Mouse (Mus musculus): Measurements from ENCODE around the gene Mef2d. TPM values are rescaled to one million over a fixed set of nuclear protein-coding genes. Genes with fewer than 3 reads are reported as not detected.

The Mef2d gene
- total RNA-seq, 1 experiment, result 10.4 TPM

DNA sequence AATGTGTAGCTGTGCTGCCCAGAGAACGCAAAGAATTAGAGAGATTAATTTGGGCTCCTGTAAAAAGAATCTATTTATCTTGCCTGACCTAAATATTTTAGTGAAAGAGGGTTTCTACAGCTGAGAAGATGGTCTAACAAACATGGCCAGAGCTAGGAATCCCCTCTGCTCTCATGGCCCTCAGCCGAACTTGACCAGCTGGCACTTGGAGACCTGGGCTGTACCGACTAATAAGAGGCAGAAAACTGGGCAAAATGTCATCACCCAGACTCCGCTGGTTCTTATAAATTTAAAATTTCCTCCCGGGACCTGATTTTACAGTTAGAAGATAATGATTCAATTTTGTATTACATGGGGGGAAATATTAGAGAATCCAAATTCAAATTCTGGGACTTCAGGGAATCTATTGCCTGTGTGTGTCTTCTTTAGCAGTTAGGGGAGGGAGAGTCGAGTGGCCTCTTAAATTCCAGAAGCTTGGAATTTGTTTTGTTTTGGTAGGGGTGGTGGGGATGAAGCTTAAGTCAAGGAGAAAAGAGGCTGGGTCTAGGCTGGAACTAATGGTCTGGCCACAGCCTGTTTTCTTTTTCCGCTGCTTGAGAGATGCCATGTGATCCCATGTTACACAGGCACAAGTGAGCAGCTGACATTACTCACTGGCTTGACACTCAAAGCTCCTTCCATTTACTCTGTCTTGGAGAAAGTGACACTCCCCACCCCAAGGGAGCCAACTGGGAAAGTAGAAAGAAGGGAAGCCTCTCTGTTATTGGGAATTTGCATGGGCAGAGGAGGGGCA, 74.6 kb downstream of the Mef2d start:
- Histone ChIP-seq H3K27ac (ENCODE audit: insufficient read depth, low read depth, low read length, poor library complexity, severe bottlenecking) (no peak overlapping the region), H3K9ac (ENCODE audit: insufficient read depth, low read depth, low read length, poor library complexity, severe bottlenecking) (no peak overlapping the region), H3K4me1 (ENCODE audit: control insufficient read depth in 2 of 2, insufficient read depth in 2 of 2, low read length in 2 of 2, poor library complexity in 1 of 2) (peaks cover 0 to 6% of the 10 kb centered on the region in 2 experiments; a peak in 1 of 4 replicates), H3K36me3 (ENCODE audit: control insufficient read depth, insufficient read depth, low read length, poor library complexity, severe bottlenecking) (no peaks in the 10 kb centered on the region), H3K9me3 (ENCODE audit: control insufficient read depth, insufficient read depth, low read depth, low read length) (no peaks in the 10 kb centered on the region), H3K4me3 (ENCODE audit: insufficient read depth in 1 of 2, low read depth in 1 of 2, low read length in 2 of 2, poor library complexity in 1 of 2, severe bottlenecking in 1 of 2) (no peak overlapping the region)
- in situ Hi-C loops (cut with MboI; ENCODE audit: low sequenced_read_pairs in 2 of 2, unreplicated experiment in 2 of 2), result no loop called here
- no peak for DNase-seq (ENCODE audit: low read depth, low spot score)
- no peak for TF ChIP-seq ZNF384 (IDR thresholded peaks at IDR 0.05; ENCODE audit: low read depth, low read length)
- no peak for TF ChIP-seq CHD2 (IDR thresholded peaks at IDR 0.05; ENCODE audit: low read depth, low read length)
- TF ChIP-seq MAFK (IDR thresholded peaks at IDR 0.05; ENCODE audit: insufficient read depth, low read depth, low read length), result no peak
- no peak for TF ChIP-seq HCFC1 (IDR thresholded peaks at IDR 0.05; ENCODE audit: borderline replicate concordance, insufficient read depth, low read length)
- no peak for TF ChIP-seq ZC3H11A (IDR thresholded peaks at IDR 0.05; ENCODE audit: borderline replicate concordance, low read depth, low read length)

DNA sequence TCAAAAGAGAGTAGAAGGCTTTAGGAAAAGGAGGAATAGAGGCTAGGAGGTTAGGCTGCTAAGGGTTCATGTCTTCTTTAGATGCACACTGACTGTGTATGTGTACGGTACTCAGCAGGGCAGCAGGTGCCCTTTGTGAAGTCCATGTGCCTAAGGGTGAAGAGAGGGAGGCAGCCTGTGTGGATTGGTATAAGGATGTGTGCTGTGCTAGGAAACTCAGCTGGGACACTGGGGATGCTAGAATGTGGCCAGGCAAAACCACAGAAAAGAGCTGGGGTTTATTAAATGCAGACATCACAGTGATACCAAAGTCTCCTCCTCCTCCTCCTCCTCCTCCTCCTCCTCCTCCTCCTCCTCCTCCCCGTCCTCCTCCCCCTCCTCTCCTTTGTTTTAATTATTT, 75.5 kb downstream of the Mef2d start:
- Histone ChIP-seq H3K27ac (ENCODE audit: insufficient read depth, low read depth, low read length, poor library complexity, severe bottlenecking) (no peak overlapping the region), H3K4me1 (ENCODE audit: control insufficient read depth in 2 of 2, insufficient read depth in 2 of 2, low read length in 2 of 2, poor library complexity in 1 of 2) (peaks cover 0 to 6% of the 10 kb centered on the region in 2 experiments; a peak in 1 of 4 replicates), H3K9ac (ENCODE audit: insufficient read depth, low read depth, low read length, poor library complexity, severe bottlenecking) (no peak overlapping the region), H3K9me3 (ENCODE audit: control insufficient read depth, insufficient read depth, low read depth, low read length) (no peaks in the 10 kb centered on the region), H3K4me3 (ENCODE audit: insufficient read depth in 1 of 2, low read depth in 1 of 2, low read length in 2 of 2, poor library complexity in 1 of 2, severe bottlenecking in 1 of 2) (no peak overlapping the region), H3K36me3 (ENCODE audit: control insufficient read depth, insufficient read depth, low read length, poor library complexity, severe bottlenecking) (no peaks in the 10 kb centered on the region)
- DNase-seq (ENCODE audit: low read depth, low spot score), result no peak
- in situ Hi-C loops (cut with MboI; ENCODE audit: low sequenced_read_pairs in 2 of 2, unreplicated experiment in 2 of 2), result no loop called here
- no peak for TF ChIP-seq MAFK (IDR thresholded peaks at IDR 0.05; ENCODE audit: insufficient read depth, low read depth, low read length)
- no peak for TF ChIP-seq CHD2 (IDR thresholded peaks at IDR 0.05; ENCODE audit: low read depth, low read length)
- TF ChIP-seq ZC3H11A (IDR thresholded peaks at IDR 0.05; ENCODE audit: borderline replicate concordance, low read depth, low read length), result no peak

DNA sequence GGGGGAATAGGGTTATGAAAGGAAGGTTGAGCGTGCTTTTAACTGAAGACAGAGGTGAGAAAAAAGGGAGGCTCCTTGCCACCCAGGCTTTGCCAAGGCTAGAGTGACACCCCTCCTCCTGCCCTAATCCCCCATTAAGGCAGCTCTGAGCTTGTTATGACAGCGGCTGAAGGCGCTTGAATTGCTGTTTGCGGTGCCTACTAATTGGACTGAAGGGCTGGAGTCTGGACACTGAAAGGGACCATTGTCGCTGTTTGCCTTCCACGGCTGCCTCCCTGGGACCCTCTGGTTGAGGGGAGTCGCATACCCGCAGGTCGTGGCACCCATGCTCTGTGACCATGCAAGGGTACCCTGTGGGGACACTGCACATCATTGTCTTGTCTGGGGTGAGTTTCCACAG, 77.8 kb downstream of the Mef2d start:
- in situ Hi-C loops (cut with MboI; ENCODE audit: low sequenced_read_pairs in 2 of 2, unreplicated experiment in 2 of 2), result no loop called here
- H3K4me3 ChIP-seq (ENCODE audit: insufficient read depth in 1 of 2, low read depth in 1 of 2, low read length in 2 of 2, poor library complexity in 1 of 2, severe bottlenecking in 1 of 2), result no peak overlapping the region
- H3K4me1 ChIP-seq (ENCODE audit: control insufficient read depth in 2 of 2, insufficient read depth in 2 of 2, low read length in 2 of 2, poor library complexity in 1 of 2), result peaks cover 0 to 6% of the 10 kb centered on the region in 2 experiments; a peak in 1 of 4 replicates
- no peaks in the 10 kb centered on the region for H3K36me3 ChIP-seq (ENCODE audit: control insufficient read depth, insufficient read depth, low read length, poor library complexity, severe bottlenecking)
- H3K9ac ChIP-seq (ENCODE audit: insufficient read depth, low read depth, low read length, poor library complexity, severe bottlenecking), result no peak overlapping the region
- no peak for DNase-seq (ENCODE audit: low read depth, low spot score)
- no peak overlapping the region for H3K27ac ChIP-seq (ENCODE audit: insufficient read depth, low read depth, low read length, poor library complexity, severe bottlenecking)
- H3K9me3 ChIP-seq (ENCODE audit: control insufficient read depth, insufficient read depth, low read depth, low read length), result no peaks in the 10 kb centered on the region
- TF ChIP-seq CHD2 (IDR thresholded peaks at IDR 0.05; ENCODE audit: low read depth, low read length), result no peak
- no peak for TF ChIP-seq ZNF384 (IDR thresholded peaks at IDR 0.05; ENCODE audit: low read depth, low read length)
- no peak for TF ChIP-seq ZC3H11A (IDR thresholded peaks at IDR 0.05; ENCODE audit: borderline replicate concordance, low read depth, low read length)
- no peak for TF ChIP-seq MAFK (IDR thresholded peaks at IDR 0.05; ENCODE audit: insufficient read depth, low read depth, low read length)
- no peak for TF ChIP-seq HCFC1 (IDR thresholded peaks at IDR 0.05; ENCODE audit: borderline replicate concordance, insufficient read depth, low read length)

DNA sequence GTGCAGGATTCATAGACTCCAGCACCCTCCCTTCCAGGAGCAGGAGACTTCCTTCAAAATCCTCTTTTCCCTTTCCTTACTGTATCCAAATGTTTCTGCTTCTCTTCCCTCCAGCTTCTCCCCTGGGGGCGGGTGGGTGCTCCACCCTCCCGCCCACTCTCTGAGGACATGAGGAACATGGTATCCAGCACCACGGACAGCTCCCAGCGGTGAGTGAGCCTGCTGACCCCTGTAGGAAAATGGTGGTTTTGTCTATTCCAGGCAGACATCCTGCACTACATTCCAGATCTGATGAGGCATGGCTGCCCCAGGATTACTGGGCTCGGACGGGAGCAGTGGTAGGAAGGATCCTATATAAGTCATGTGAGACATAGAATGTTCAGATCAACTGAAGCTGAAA, 78.7 kb downstream of the Mef2d start:
- Histone ChIP-seq H3K36me3 (ENCODE audit: control insufficient read depth, insufficient read depth, low read length, poor library complexity, severe bottlenecking) (no peaks in the 10 kb centered on the region), H3K9ac (ENCODE audit: insufficient read depth, low read depth, low read length, poor library complexity, severe bottlenecking) (no peak overlapping the region), H3K9me3 (ENCODE audit: control insufficient read depth, insufficient read depth, low read depth, low read length) (no peaks in the 10 kb centered on the region), H3K27ac (ENCODE audit: insufficient read depth, low read depth, low read length, poor library complexity, severe bottlenecking) (no peak overlapping the region), H3K4me1 (ENCODE audit: control insufficient read depth in 2 of 2, insufficient read depth in 2 of 2, low read length in 2 of 2, poor library complexity in 1 of 2) (peaks cover 0 to 2% of the 10 kb centered on the region in 2 experiments; a peak in 1 of 4 replicates), H3K4me3 (ENCODE audit: insufficient read depth in 1 of 2, low read depth in 1 of 2, low read length in 2 of 2, poor library complexity in 1 of 2, severe bottlenecking in 1 of 2) (no peak overlapping the region)
- in situ Hi-C loops (cut with MboI; ENCODE audit: low sequenced_read_pairs in 2 of 2, unreplicated experiment in 2 of 2), result no loop called here
- DNase-seq (ENCODE audit: low read depth, low spot score), result peak; percentile 93
- TF ChIP-seq ZC3H11A (IDR thresholded peaks at IDR 0.05; ENCODE audit: borderline replicate concordance, low read depth, low read length) (no peak), MAFK (IDR thresholded peaks at IDR 0.05; ENCODE audit: insufficient read depth, low read depth, low read length) (no peak), HCFC1 (IDR thresholded peaks at IDR 0.05; ENCODE audit: borderline replicate concordance, insufficient read depth, low read length) (0 out of 2 replicates have a peak, but pooled peaks have one; percentile 35)

Other genes with a start within 250 kb of the Mef2d start
- 296 and 312 TPM in 2 replicates for gene Hdgf, start 236.1 kb upstream of the Mef2d start, total RNA-seq (2012; rRNA removed)
- gene Mrpl24, start 222.9 kb upstream of the Mef2d start, total RNA-seq (2012; rRNA removed), result 154 and 162 TPM in 2 replicates
- gene Isg20l2, start 212.1 kb upstream of the Mef2d start, total RNA-seq (2012; rRNA removed), result 33.6 and 40.1 TPM in 2 replicates
- gene Rrnad1, start 211.7 kb upstream of the Mef2d start, total RNA-seq (2012; rRNA removed), result 22.0 and 25.5 TPM in 2 replicates
- 9.4 and 19.7 TPM in 2 replicates for gene Crabp2, start 193.7 kb upstream of the Mef2d start, total RNA-seq (2012; rRNA removed)
- 22.3 and 29.4 TPM in 2 replicates for gene Nes, start 171.3 kb upstream of the Mef2d start, total RNA-seq (2012; rRNA removed)
- 1.4 and 2.6 TPM in 2 replicates for gene Bcan, start 142.1 kb upstream of the Mef2d start, total RNA-seq (2012; rRNA removed)
- gene Hapln2, start 114.8 kb upstream of the Mef2d start, total RNA-seq (2012; rRNA removed), result not detected in 2 replicates
- 33.5 and 37.9 TPM in 2 replicates for gene Gpatch4, start 99.3 kb upstream of the Mef2d start, total RNA-seq (2012; rRNA removed)
- 117 and 144 TPM in 2 replicates for gene Naxe, start 83.9 kb upstream of the Mef2d start, total RNA-seq (2012; rRNA removed)
- not detected in 2 replicates for gene Ttc24, start 64.1 kb upstream of the Mef2d start, total RNA-seq (2012; rRNA removed)
- 60.3 and 81.2 TPM in 2 replicates for gene Iqgap3, start 60.4 kb upstream of the Mef2d start, total RNA-seq (2012; rRNA removed)
- 3.4 and 4.6 TPM in 2 replicates for gene Rhbg, start 112.3 kb downstream of the Mef2d start, total RNA-seq (2012; rRNA removed)
- gene Gm38392, start 144.8 kb downstream of the Mef2d start, total RNA-seq (2012; rRNA removed), result 2.4 and 2.9 TPM in 2 replicates
- gene Tsacc, start 154.6 kb downstream of the Mef2d start, total RNA-seq (2012; rRNA removed), result 8.4 and 16.7 TPM in 2 replicates
- gene Cct3, start 154.7 kb downstream of the Mef2d start, total RNA-seq (2012; rRNA removed), result 793 and 920 TPM in 2 replicates
- 147 and 226 TPM in 2 replicates for gene Glmp, start 182.7 kb downstream of the Mef2d start, total RNA-seq (2012; rRNA removed)
- gene Tmem79, start 193.8 kb downstream of the Mef2d start, total RNA-seq (2012; rRNA removed), result 24.3 and 39.5 TPM in 2 replicates
- 182 and 230 TPM in 2 replicates for gene Smg5, start 193.9 kb downstream of the Mef2d start, total RNA-seq (2012; rRNA removed)
- gene Paqr6, start 222.2 kb downstream of the Mef2d start, total RNA-seq (2012; rRNA removed), result 1.6 and 2.2 TPM in 2 replicates
- gene Bglap3, start 230.4 kb downstream of the Mef2d start, total RNA-seq (2012; rRNA removed), result 2.6 and 3.2 TPM in 2 replicates
- not detected in 2 replicates for gene Bglap2, start 236.3 kb downstream of the Mef2d start, total RNA-seq (2012; rRNA removed)
- gene Bglap, start 242.1 kb downstream of the Mef2d start, total RNA-seq (2012; rRNA removed), result not detected in 2 replicates